Mouse (Mus musculus) subcutaneous adipose tissue, adult 2 months (tissue): ENCODE measurements around the gene Zfp882. TPM values are rescaled to one million over a fixed set of nuclear protein-coding genes. Genes with fewer than 3 reads are reported as not detected.

Experiments used
- polyA plus RNA-seq: library from polyadenylated mRNA; depleted of rRNA; stranded (reverse); fragments of >200 nt; gene quantifications from 2 replicates; pipeline ENCODE4 v1.2.3, GENCODE M21; 2012; ENCODE audit warnings: low replicate concordance; rRNA removed

Gene Zfp882
- polyA plus RNA-seq, result 0.75 and 2.2 TPM in 2 replicates

DNA sequence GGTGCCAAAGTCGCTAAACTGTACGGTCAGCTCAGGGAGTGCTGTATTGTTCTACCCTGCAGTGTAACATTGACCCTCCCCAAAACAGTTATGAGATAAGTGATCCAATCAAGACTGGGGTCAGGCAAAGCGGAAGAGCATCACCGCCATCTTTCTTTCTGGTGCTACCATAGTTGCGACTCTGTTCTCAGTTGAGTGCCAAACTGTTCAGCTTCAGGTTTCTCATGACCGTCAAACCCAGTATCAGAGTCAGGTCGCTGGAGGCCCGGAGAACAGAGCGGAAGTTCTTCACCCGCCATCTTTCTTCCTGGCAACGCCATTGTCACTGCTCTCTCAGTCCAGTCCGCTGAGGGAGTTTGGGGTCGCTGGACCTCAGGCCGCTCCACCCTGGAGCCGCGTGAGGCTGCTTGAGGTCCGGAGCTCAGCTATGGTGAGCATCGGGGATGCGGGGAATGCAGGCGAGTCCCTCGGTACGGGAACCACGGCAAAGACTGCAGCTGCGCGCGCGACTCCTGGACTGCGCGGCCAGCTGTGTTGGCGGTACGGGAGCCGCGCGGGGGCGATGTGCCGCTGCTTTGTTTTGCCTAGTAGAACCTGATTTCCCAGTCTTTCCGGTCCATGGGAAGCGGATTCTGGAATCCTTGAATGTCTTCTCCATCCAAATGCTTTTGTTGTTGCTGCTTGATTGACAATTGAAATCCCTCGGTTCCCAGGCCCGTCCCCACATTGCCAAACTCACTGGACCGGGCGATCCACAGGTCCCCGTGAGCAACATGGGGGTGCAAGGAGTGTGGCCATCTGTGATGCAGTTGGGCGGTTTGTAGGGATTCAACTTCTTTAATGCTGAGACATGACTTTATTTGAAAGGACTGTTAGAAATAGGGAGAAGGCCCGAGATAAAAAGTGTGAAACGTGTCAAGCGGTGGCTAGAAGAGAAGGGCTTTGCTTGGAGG lies at the start of gene Zfp882, which contains the start of gene Zfp617:
Zfp882 (plus strand) TSS at position 300 of the 953 bp plus-strand sequence.
Zfp617 (plus strand) TSS at position 327 of the 953 bp plus-strand sequence.

DNA sequence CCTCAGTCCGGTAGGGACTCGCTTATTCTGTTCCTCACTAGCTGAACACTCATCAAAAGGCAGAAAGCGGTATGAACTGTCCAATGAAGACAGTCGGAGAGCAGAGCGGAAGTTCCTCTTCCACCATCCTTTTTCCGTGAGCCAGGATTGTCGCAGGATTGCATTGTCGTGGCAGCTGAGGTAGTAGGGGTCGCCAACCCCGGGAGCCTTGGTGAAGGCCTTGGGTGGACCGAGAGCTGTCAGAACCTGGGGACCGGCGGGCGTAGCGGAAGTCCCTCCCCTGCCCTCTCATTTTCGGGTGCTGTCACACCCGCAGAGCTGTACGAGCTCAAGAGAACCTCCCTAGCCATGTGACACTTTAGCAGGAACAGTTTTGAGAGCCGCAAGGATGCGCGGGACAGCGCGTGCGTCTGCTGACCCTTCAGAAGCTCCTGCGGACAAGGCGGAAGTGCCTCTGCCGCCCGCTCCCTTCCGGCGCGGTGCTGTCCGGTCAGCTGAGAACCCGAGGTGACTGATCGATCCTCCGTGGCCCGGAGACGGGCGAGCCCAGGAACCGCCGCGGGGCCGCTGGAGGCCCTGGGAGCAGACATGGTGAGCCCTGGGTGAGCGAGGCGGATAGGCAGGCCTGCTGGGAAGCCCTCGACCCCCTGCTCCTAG lies 26.7 kb upstream of the Zfp882 start, which contains the start of gene Zfp709:
Zfp709 (plus strand) TSS at position 402 of the 657 bp plus-strand sequence.

DNA sequence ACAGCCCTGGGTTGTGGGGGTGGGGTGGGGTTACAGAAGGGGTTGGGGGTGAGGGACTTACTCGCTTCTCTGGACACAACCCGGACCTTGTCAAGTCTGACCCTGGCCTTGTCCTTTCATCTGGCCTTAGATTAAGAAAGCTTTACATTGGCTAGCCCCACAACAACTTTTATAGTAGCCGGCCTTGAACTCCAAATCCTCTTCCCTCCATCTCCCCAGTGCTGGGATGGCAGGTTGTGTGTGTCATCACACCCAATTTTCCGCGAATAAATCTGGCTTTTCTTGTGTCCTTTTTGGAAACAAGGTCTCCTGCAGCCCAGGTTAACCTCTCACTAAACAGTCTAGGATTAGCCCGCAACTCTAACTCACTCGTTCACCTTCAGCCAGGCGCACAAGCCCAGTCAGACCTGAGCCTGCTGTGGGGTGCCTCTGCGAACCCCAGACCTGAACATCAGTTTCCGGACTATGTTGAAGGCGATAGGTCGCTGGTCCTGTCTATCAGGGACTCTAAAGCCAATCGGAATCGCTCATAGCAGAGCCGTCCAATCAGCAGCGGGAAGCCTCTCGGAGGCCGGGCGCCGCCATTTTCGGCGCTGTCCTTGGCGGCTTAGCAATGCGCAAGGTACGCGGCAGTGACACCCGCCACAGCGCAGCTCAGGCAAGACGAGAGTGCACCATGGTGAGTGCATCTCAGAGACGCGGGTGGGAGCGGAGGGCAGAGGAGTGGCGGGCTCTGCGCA lies 42.2 kb downstream of the Zfp882 start, which contains the start of gene Zfp961:
Zfp961 (plus strand) TSS at position 557 of the 740 bp plus-strand sequence.

Other genes starting within 250 kb of the Zfp882 start
- 1.6 and 2.8 TPM in 2 replicates for gene Unc13a, start 236.9 kb upstream of the Zfp882 start, polyA plus RNA-seq
- 29.8 and 48.5 TPM in 2 replicates for gene Jak3, start 232.3 kb upstream of the Zfp882 start, polyA plus RNA-seq
- 18.3 and 29.4 TPM in 2 replicates for gene Insl3, start 219.4 kb upstream of the Zfp882 start, polyA plus RNA-seq
- 14.0 and 18.7 TPM in 2 replicates for gene B3gnt3, start 206.8 kb upstream of the Zfp882 start, polyA plus RNA-seq
- gene Fcho1, start 182.9 kb upstream of the Zfp882 start, polyA plus RNA-seq, result 2.7 and 10.3 TPM in 2 replicates
- 0.63 and 0.87 TPM in 2 replicates for gene Zfp709, start 26.6 kb upstream of the Zfp882 start, polyA plus RNA-seq
- gene Zfp617, start within 50 bp of the Zfp882 start, polyA plus RNA-seq, result 4.3 and 5.2 TPM in 2 replicates
- 3.8 and 8.1 TPM in 2 replicates for gene Zfp961, start 42.4 kb downstream of the Zfp882 start, polyA plus RNA-seq
- gene Cyp4f18, start 101.0 kb downstream of the Zfp882 start, polyA plus RNA-seq, result 4.5 and 37.2 TPM in 2 replicates
- not detected in 2 replicates for gene Olfr372, start 132.6 kb downstream of the Zfp882 start, polyA plus RNA-seq
- not detected in 2 replicates for gene Olfr373, start 174.6 kb downstream of the Zfp882 start, polyA plus RNA-seq
- gene Olfr374, start 198.4 kb downstream of the Zfp882 start, polyA plus RNA-seq, result not detected in 2 replicates
- 119 and 139 TPM in 2 replicates for gene Tpm4, start 226.4 kb downstream of the Zfp882 start, polyA plus RNA-seq